Mouse (Mus musculus): Measurements from ENCODE around the gene Atxn1l. TPM values are rescaled to one million over a fixed set of nuclear protein-coding genes. Genes with fewer than 3 reads are reported as not detected.

Atxn1l gene
- polyA plus RNA-seq, 1 experiment: 32.9 TPM

GRCm38 (mm10) chr8:109731012-109731411 is 6.5 kb downstream of the Atxn1l start:
- no peak for TF ChIP-seq POLR2A (IDR thresholded peaks at IDR 0.05; ENCODE audit: control insufficient read depth, low read depth, low read length)
- TF ChIP-seq CTCF (IDR thresholded peaks at IDR 0.05; ENCODE audit: control insufficient read depth, insufficient read depth, insufficient replicate concordance, low read depth, low read length): no peak
- Histone ChIP-seq H3K36me3 (ENCODE audit: control insufficient read depth, insufficient read depth, low read length) (no peaks in the 10 kb centered on the region), H3K4me1 (ENCODE audit: control insufficient read depth, insufficient read depth, low read length) (no peaks in the 10 kb centered on the region), H3K27me3 (ENCODE audit: control insufficient read depth, insufficient read depth, low read length) (no peaks in the 10 kb centered on the region), H3K4me3 (ENCODE audit: control insufficient read depth, low read depth, low read length) (no peak overlapping the region), H3K27ac (ENCODE audit: control insufficient read depth, insufficient read depth, low read depth, low read length) (no peak overlapping the region)

GRCm38 (mm10) chr8:109725106-109725505 is 12.4 kb downstream of the Atxn1l start:
- Histone ChIP-seq H3K27me3 (ENCODE audit: control insufficient read depth, insufficient read depth, low read length) (no peaks in the 10 kb centered on the region), H3K36me3 (ENCODE audit: control insufficient read depth, insufficient read depth, low read length) (no peaks in the 10 kb centered on the region; the same call in none of the 2 replicates), H3K27ac (ENCODE audit: control insufficient read depth, insufficient read depth, low read depth, low read length) (no peak overlapping the region), H3K4me1 (ENCODE audit: control insufficient read depth, insufficient read depth, low read length) (no peaks in the 10 kb centered on the region), H3K4me3 (ENCODE audit: control insufficient read depth, low read depth, low read length) (no peak overlapping the region)
- no peak for TF ChIP-seq POLR2A (IDR thresholded peaks at IDR 0.05; ENCODE audit: control insufficient read depth, low read depth, low read length)
- TF ChIP-seq CTCF (IDR thresholded peaks at IDR 0.05; ENCODE audit: control insufficient read depth, insufficient read depth, insufficient replicate concordance, low read depth, low read length): no peak

- Histone ChIP-seq H3K4me3 (ENCODE audit: control insufficient read depth, low read depth, low read length) (no peak overlapping the region), H3K36me3 (ENCODE audit: control insufficient read depth, insufficient read depth, low read length) (peaks cover 6% of the 10 kb centered on the region), H3K27ac (ENCODE audit: control insufficient read depth, insufficient read depth, low read depth, low read length) (no peak overlapping the region), H3K27me3 (ENCODE audit: control insufficient read depth, insufficient read depth, low read length) (no peaks in the 10 kb centered on the region), H3K4me1 (ENCODE audit: control insufficient read depth, insufficient read depth, low read length) (no peaks in the 10 kb centered on the region)
- no peak for TF ChIP-seq POLR2A (IDR thresholded peaks at IDR 0.05; ENCODE audit: control insufficient read depth, low read depth, low read length)
- TF ChIP-seq CTCF (IDR thresholded peaks at IDR 0.05; ENCODE audit: control insufficient read depth, insufficient read depth, insufficient replicate concordance, low read depth, low read length): no peak
Observed at GRCm38 (mm10) chr8:109714961-109715360, 22.6 kb downstream of the Atxn1l start.

- peaks cover 1% of the 10 kb centered on the region for H3K36me3 ChIP-seq (ENCODE audit: control insufficient read depth, insufficient read depth, low read length)
- no peaks in the 10 kb centered on the region for H3K27me3 ChIP-seq (ENCODE audit: control insufficient read depth, insufficient read depth, low read length)
- H3K4me1 ChIP-seq (ENCODE audit: control insufficient read depth, insufficient read depth, low read length): no peaks in the 10 kb centered on the region
- H3K4me3 ChIP-seq (ENCODE audit: control insufficient read depth, low read depth, low read length): no peak overlapping the region
- TF ChIP-seq CTCF (IDR thresholded peaks at IDR 0.05; ENCODE audit: control insufficient read depth, insufficient read depth, insufficient replicate concordance, low read depth, low read length): no peak
- TF ChIP-seq POLR2A (IDR thresholded peaks at IDR 0.05; ENCODE audit: control insufficient read depth, low read depth, low read length): no peak
- no peak overlapping the region for H3K27ac ChIP-seq (ENCODE audit: control insufficient read depth, insufficient read depth, low read depth, low read length)
Observed at GRCm38 (mm10) chr8:109712521-109712920, 25.0 kb downstream of the Atxn1l start.

- Histone ChIP-seq H3K27ac (ENCODE audit: control insufficient read depth, insufficient read depth, low read depth, low read length) (no peak overlapping the region), H3K4me3 (ENCODE audit: control insufficient read depth, low read depth, low read length) (no peak overlapping the region; the same call in 1 of the 2 replicates), H3K36me3 (ENCODE audit: control insufficient read depth, insufficient read depth, low read length) (no peaks in the 10 kb centered on the region; the same call in 1 of the 2 replicates), H3K27me3 (ENCODE audit: control insufficient read depth, insufficient read depth, low read length) (no peaks in the 10 kb centered on the region), H3K4me1 (ENCODE audit: control insufficient read depth, insufficient read depth, low read length) (peaks cover 6% of the 10 kb centered on the region)
- no peak for TF ChIP-seq CTCF (IDR thresholded peaks at IDR 0.05; ENCODE audit: control insufficient read depth, insufficient read depth, insufficient replicate concordance, low read depth, low read length)
- no peak for TF ChIP-seq POLR2A (IDR thresholded peaks at IDR 0.05; ENCODE audit: control insufficient read depth, low read depth, low read length)
Observed at GRCm38 (mm10) chr8:109707921-109708320, 29.6 kb downstream of the Atxn1l start.

GRCm38 (mm10) chr8:109706874-109707237 is 30.7 kb downstream of the Atxn1l start:
- peak overlapping the region; percentile 86 for H3K4me3 ChIP-seq (ENCODE audit: control insufficient read depth, low read depth, low read length)
- H3K27ac ChIP-seq (ENCODE audit: control insufficient read depth, insufficient read depth, low read depth, low read length): no peak overlapping the region; the same call in 1 of the 2 replicates
- H3K27me3 ChIP-seq (ENCODE audit: control insufficient read depth, insufficient read depth, low read length): no peaks in the 10 kb centered on the region
- no peaks in the 10 kb centered on the region; the same call in 1 of the 2 replicates for H3K36me3 ChIP-seq (ENCODE audit: control insufficient read depth, insufficient read depth, low read length)
- H3K4me1 ChIP-seq (ENCODE audit: control insufficient read depth, insufficient read depth, low read length): peaks cover 6% of the 10 kb centered on the region
- peak; percentile 71; the same call in 1 of the 2 replicates for TF ChIP-seq CTCF (IDR thresholded peaks at IDR 0.05; ENCODE audit: control insufficient read depth, insufficient read depth, insufficient replicate concordance, low read depth, low read length)
- TF ChIP-seq POLR2A (IDR thresholded peaks at IDR 0.05; ENCODE audit: control insufficient read depth, low read depth, low read length): no peak

GRCm38 (mm10) chr8:109706076-109706873 is 31.3 kb downstream of the Atxn1l start:
- Histone ChIP-seq H3K4me1 (ENCODE audit: control insufficient read depth, insufficient read depth, low read length) (peaks cover 6% of the 10 kb centered on the region), H3K4me3 (ENCODE audit: control insufficient read depth, low read depth, low read length) (peak overlapping the region; percentile 86), H3K27ac (ENCODE audit: control insufficient read depth, insufficient read depth, low read depth, low read length) (peak overlapping the region; percentile 73), H3K36me3 (ENCODE audit: control insufficient read depth, insufficient read depth, low read length) (no peaks in the 10 kb centered on the region), H3K27me3 (ENCODE audit: control insufficient read depth, insufficient read depth, low read length) (no peaks in the 10 kb centered on the region)
- TF ChIP-seq CTCF (IDR thresholded peaks at IDR 0.05; ENCODE audit: control insufficient read depth, insufficient read depth, insufficient replicate concordance, low read depth, low read length) (no peak), POLR2A (IDR thresholded peaks at IDR 0.05; ENCODE audit: control insufficient read depth, low read depth, low read length) (0 out of 2 replicates have a peak, but pooled peaks have one; percentile 39)

All from testis, adult 2 months (tissue).